Mouse (Mus musculus) heart, postnatal 36 days (tissue): ENCODE results near the gene Hvcn1. TPM values are rescaled to one million over a fixed set of nuclear protein-coding genes. Genes with fewer than 3 reads are reported as not detected.

Experiments used
- DNase-seq, 2 experiments: peaks; one replicate each; pipeline ENCODE4 v3.0.0; 2021 to 2022
- intact Hi-C: fragments of 180-260 bp; cut with DNase I; formaldehyde crosslinking; loops from one replicate; pipeline ENCODE4 v1.15.1; 2025
- total RNA-seq, 2 experiments: library from RNA; stranded (reverse); gene quantifications; 2 replicates each; pipeline ENCODE4 v1.2.3; 2021

Gene Hvcn1
- total RNA-seq, 2 experiments from 2014 or later, result 1.4 to 1.7 TPM

DNA sequence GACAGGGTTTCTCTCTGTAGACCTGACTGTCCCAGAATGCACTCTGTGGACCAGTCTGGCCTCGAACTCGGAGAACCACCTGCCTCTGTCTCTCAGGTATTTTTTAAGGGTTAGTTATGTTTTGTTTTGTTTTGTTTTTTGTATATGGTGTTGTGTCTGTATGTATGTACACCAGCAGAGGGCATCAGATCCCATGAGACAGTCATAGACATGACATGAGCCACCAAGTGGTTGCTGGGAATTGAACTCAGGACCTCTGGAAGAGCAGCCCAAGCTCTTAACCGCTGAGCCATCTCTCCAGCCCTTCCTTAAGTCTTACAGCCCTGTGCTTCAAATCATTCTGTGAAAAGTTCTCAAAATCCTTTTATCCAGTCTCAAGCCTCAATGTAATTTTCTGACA, 58.6 kb downstream of the Hvcn1 start:
- no peak for DNase-seq
- intact Hi-C loops, result loop anchor here (5.0 kb wide), 1 partner anchor 127 kb away; the partner anchor contains the start of gene Arpc3

DNA sequence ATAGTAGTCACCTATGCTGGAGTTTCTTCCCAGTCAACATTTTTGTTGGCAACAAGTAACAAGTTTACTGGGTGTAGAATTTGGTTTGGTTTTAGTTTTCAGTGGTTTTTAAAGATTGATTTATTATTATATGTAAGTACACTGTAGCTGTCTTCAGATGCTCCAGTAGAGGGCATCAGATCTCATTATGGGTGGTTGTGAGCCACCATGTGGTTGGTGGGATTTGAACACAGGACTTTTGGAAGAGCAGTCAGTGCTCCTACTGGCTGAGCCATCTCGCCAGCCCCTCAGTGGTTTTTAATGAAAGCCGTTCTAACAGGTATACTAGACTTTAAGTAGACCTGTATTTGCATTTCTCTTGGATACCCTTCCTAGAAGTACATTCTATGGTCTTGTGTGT, 59.3 kb downstream of the Hvcn1 start:
- DNase-seq, result no peak
- intact Hi-C loops, result loop anchor here (5.0 kb wide), 1 partner anchor 126 kb away; the partner anchor contains the start of gene Arpc3

DNA sequence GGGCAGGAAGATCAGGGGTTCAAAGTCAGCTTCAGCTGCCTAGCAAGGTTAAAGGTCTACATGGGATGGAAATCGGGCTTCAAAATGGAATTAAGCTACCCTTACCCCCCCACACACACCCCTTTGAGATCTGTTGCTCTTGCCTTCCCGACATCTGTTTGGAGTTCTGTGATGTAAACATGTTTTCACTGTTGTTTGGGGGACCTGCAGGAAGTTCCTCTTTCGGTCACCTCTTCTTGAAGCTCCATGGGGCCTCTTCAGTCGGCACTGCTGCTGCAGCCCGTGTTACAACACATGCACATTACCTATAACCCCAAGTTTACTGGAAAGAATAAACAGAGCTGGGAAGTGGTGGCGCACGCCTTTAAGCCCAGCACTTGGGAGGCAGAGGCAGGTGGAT, 60.5 kb downstream of the Hvcn1 start:
- intact Hi-C loops, result loop anchor here (5.0 kb wide), 1 partner anchor 125 kb away; the partner anchor contains the start of gene Arpc3
- no peak for DNase-seq

DNA sequence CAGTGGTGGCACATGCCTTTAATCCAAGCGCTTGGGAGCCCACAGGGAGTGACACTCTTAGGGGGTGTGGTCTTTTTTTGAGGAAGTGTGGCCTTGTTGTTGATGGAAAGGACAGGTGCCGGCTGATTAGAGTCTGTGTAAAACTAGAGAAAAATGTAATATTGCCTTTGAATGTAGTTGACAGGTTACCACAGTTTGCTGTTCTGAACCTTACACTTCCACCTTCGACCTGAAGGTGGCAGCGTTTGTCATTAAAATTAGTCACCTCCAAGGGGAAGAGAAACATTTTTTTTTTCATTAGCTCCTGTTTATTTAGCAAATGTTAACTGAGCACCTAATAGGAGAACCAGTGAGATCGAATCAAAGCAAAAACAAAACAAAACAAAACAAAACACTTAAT, 61.3 kb downstream of the Hvcn1 start:
- peak; percentile 81 to 89 for DNase-seq

DNA sequence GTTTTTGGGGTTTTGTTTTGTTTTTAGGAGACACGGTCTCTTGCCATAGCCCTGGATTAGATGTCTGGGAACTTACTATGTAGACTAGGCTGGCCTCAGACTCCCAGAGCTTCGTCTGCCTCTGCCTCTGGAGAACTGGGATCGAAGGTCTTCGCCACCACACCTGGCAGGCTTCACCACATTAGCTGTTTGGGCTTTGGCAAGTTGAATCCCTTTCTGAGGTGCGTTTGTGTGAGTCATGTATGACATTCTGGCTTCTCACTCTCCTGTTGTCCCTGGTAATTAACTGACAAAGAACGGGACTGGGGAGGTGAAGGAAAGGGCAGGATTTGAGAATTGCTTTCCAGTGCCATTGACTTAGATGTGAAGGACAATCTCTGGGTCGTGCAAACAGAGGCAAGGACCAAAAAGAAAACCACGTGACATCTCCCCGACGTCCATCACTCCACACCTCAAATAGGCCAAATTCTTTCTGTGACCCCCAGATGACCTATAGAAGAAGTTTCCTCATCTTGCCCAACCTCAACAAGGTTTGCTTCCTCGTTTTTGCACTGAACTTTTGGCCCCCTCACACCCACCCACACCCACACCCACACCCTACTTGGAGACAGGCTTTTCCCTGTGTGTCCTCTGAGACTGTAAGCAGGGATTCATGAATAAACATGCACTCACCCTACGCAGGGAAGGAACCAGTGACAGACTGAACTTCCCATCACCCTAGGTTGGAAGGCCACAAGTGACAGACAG, 62.4 kb downstream of the Hvcn1 start:
- intact Hi-C loops, result loop anchor here (1.0 to 5.0 kb wide), 4 partner anchors 14 to 123 kb away; partner anchors contain the start of gene Arpc3
- no peak for DNase-seq

More for the DNA sequence above, 61.3 kb downstream of the Hvcn1 start:
- intact Hi-C loops, result loop anchor here (1.0 to 5.0 kb wide), 4 partner anchors 15 to 124 kb away; partner anchors contain the start of gene Arpc3

DNA sequence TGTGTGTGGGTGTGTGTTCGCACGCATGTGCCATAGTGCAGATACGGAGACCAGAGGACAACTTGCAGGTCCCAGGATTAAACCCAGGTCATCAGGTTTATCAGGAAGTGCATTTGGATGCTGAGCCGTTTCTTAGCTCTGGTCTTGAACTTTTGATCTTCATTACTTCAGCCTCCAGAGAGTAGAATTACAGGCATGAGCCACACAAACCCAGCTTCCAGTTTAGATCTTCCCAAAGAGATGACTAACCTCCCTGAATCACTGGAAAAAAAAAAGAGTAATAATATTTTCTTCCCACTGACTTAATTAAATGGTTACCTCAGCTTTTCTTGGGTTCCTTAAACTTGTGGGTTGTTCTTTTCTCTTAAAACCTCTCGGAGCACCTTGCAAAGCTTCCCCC, 66.2 kb downstream of the Hvcn1 start:
- DNase-seq, result no peak
- intact Hi-C loops, result no loop called here

DNA sequence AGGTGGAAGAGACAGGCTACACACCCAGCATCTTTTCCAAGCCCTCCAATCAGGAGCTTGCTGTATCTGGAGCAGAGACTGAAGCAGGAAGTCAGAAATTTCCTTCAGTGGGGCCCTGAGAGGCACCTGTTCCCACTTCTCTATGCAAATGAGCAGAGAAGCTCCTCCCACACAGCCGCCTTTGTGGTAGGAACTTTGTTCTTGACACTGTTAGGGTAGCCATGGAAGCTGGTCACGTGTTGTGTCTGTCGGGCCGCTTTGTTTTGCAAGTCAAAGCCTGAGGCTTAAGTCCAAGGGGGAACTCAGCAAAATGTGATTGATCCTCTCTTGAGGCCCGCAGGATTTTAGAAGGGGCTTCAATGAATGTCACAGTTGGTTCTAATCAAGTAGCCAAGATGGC, 68.2 kb downstream of the Hvcn1 start:
- intact Hi-C loops, result no loop called here
- no peak for DNase-seq

DNA sequence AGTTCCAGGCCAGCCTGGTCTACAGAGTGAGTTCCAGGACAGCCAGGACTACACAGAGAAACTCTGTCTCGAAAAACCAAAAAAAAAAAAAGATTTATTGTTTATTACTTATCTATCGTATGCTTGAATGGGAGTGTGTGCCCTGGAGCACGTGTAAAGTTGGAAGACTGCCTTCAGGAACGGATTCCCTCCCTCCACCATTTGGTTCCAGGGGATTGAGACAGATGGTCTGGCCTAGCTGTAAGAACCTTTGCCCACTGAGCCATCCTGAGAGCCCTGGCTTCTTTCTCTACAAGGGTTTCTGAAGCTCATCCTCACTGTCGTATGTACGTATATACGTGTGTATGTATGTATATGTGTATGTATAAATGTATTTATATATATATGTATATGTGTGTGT, 72.3 kb downstream of the Hvcn1 start:
- intact Hi-C loops, result no loop called here
- DNase-seq, result no peak

DNA sequence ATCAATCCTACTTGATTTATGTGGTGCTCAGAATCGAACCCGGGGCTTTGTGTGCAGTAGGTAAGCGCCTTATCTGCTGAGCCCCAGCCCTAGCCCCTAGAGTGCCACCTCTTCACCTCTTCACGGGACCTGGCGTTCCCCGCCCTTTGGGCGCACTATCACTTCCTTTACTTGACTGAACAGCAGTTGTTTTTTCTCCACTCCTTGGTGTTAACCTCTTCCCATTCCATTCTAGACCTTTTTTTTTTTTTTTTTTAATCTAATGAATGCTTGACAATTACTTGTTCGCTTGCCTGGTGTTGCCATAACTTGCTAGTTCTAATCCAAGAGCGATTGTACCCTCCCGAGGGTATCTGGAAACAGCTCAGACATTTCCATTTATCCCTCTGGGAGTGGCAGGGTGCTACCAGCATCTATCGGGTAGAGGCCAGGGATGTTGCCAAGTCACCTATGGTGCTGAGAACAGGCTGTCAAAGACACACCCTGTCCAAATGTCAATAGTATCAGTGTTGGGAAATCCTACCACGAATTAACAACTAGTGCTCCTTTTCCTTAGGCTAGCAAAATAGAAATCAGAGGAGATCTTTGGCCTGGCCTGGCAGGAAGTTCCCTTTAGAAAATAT, 73.3 kb downstream of the Hvcn1 start:
- intact Hi-C loops, result no loop called here
- no peak for DNase-seq

DNA sequence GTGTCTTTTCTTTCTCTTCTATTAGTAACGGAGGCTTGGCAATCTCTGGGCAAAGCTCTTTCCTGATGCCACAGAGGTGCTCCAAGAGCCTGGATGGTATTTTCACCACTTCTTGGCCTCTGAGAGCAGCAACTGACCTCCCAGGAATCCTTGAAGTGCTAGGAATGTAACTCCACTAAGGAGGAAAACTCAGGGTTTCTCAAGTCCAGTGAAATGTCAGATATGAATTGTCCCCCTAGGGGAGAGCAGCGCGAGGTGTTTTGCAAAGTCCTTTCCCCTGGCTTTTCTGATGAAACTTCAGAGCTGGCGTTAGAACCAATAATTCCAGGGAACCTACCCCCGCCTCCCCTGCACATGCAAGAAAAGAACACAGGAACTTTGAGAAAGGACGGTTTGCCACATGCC, 73.8 kb downstream of the Hvcn1 start:
- intact Hi-C loops, result no loop called here
- no peak for DNase-seq

DNA sequence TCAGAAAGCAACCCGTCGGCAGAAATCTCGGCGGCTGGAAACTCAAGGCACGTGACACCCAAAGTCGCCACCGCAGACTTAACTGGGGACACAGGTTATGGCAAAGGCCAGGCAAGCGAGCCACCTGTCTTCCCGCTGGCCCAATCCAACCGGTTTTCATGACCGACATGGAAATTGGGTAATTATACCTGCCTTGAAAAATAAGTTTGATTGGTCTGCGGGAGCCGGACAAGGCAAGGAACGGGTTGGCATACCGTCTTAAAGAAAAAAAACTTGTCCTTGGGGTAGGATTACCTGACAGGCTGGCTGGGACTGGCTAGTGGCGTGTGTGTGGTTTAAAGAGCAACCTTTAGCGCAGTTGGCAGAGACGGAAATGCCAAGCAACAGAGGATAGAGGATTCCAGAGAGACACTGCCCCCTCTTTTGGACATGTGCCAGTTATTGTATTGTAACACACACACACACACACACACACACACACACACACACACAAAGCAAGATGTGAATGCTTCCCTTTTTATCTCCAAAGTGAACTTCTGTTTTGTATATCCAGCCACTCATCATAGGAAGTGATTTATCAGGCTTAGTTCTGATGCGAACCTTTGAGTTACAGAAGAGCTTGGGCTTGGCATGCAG, 74.3 kb downstream of the Hvcn1 start:
- intact Hi-C loops, result no loop called here

DNA sequence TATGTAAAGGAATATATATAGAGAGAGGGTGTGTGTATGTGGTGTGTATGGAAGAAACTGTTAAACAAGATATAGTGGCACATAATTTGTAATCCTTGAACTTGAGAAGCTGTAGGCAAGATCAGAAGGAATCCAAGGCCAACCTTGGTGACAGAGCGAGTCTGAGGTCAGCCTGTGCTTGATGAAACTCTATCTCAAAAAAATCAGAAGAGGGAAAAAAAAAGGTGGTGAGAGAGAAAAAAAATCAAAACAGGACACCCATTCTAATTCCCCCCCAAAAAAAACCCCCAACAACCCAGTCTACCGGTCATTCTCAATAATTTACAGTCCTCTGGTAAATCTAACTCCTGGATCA, 77.2 kb downstream of the Hvcn1 start:
- DNase-seq, result no peak
- intact Hi-C loops, result loop anchor here (2.0 kb wide), 1 partner anchor 15 kb away; no protein-coding TSS in a partner anchor

More for the DNA sequence above, 74.3 kb downstream of the Hvcn1 start:
- peak; percentile 34 to 53 for DNase-seq

DNA sequence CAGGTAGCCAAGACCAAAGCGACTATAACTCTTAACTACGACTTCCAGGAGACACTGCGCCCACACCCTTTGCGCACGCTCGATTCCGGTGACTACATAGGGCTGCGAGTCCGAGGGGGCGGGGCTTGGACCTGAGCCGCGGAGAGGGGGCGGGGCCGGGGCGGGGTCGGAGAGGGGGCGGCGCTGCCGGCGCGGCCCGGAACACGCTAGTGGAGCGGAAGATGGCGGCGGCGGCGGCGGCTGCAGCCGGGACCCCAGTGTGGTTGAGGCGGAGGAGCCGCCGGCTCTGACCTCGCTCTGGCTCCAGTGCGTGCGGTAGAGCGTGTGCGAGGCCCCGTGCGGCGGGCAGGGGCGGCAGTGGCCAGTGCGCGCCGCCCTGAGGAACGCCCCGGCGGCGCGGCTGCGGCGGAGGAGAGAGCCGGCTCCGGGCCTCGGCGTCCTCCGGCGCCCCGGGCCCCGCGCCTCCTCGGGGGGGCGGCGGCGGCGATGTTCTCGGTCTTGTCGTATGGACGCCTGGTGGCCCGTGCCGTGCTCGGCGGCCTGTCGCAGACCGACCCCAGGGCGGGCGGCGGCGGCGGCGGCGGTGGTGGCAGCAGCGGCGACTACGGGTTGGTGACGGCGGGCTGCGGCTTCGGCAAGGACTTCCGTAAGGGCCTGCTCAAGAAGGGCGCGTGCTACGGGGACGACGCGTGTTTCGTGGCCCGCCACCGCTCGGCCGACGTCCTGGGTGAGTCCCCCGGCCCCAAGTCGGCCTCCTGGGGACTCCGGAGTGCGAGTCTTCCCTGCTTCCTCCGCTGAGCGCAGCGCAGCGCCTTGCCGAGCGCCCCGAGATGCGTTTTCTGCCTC, 77.8 kb downstream of the Hvcn1 start, which contains the start of gene Pptc7:
Gene Pptc7, plus strand, starts transcription at position 183 of the 846 bp plus-strand sequence.
- intact Hi-C loops, result no loop called here
- peak; percentile 88 to 90 for DNase-seq

DNA sequence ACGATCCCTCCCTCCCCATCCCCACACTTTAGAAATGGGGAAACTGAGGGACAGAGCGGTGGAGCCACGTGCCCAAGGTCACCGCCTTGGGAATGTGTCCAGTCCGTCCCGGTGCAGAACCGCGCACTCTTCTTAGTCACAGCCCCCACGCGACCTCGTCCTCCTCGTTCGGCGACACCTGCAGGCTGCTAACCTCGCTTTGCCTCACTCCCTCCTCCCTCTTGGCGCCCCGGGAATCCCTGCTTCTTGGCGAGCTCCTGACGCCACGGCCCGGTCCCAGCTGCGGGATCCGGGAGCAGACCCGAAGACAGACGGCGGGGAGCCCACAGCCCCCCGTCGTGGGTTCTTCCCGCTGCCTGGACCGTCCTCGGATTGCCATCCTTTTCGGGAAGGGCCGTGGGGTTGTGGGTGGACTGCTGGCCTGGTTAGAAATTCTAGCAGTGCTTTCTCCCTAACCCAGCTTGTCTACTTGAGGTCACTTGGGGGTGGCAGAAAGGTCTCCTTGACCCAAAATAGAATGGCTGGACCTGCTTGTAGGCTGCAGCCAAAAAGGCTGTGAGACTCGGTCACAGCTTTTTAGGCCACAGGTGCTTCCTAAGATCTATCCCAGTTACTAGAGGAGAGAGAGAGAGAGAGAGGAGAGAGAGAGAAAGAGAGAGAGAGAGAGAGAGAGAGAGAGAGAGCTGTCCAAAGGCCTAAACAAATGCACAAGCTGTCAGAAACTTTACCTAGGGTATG, 78.6 kb downstream of the Hvcn1 start:
- intact Hi-C loops, result no loop called here
- peak; percentile 52 to 62 for DNase-seq

DNA sequence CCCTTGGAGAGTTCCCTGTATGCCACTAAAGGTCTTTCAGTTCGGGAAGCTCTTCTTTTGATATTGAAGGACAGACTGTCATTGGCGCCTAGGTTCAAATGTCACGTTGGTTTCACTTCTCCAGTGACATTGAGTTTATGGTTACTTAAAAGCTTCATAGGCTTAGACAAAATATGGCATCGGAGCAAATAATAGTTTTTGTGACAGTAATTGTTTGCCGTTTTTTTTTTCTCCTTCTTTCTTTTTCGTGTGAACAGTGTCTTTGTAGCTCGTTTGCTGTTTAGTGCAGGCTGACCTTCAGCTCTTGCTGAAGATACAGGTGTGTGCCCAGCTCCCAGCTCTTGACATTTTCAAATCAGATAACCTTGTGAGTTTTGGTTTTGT, 79.2 kb downstream of the Hvcn1 start:
- intact Hi-C loops, result loop anchor here (2.0 kb wide), 1 partner anchor 17 kb away; no protein-coding TSS in a partner anchor
- no peak for DNase-seq

DNA sequence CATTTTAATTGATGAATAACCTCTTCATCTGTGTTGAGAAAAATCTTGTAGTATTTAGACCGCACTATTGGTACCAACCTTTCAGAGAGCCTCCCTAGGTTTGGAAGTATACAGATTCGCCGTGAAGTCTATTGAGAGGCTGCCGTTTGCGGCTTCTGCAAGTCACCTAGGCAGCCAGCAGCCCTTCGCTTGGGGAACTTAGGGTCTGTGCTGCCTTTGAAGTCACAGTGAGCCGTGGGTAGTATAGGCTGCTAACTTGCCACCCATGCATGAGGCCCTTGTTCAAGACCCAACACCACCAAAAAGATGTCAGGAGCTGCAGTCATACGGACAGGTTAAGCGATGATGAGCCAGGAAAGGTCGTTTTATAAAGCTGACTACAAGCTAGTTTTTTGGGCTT, 79.6 kb downstream of the Hvcn1 start:
- intact Hi-C loops, result loop anchor here (2.0 kb wide), 1 partner anchor 17 kb away; no protein-coding TSS in a partner anchor
- no peak for DNase-seq

DNA sequence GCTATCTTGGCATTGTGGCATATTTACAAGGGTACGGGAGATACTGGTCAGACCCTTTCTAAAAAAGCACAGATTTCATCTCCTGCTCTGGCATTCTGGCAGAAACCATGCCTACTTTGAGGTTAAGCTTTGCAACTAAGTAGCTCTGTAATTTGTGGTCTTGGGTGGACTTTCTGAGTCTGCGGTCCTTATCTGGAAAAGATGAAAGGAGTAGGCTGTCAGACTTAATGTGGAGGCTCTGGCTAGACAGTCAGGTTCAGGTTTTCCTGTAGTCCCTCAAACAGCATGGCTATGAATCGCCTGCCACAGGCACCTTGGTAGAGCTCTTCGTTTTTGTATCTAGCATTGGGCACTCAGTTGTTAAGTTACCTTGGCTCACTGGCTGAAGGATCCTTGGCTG, 80.4 kb downstream of the Hvcn1 start:
- intact Hi-C loops, result loop anchor here (2.0 kb wide), 1 partner anchor 16 kb away; no protein-coding TSS in a partner anchor

DNA sequence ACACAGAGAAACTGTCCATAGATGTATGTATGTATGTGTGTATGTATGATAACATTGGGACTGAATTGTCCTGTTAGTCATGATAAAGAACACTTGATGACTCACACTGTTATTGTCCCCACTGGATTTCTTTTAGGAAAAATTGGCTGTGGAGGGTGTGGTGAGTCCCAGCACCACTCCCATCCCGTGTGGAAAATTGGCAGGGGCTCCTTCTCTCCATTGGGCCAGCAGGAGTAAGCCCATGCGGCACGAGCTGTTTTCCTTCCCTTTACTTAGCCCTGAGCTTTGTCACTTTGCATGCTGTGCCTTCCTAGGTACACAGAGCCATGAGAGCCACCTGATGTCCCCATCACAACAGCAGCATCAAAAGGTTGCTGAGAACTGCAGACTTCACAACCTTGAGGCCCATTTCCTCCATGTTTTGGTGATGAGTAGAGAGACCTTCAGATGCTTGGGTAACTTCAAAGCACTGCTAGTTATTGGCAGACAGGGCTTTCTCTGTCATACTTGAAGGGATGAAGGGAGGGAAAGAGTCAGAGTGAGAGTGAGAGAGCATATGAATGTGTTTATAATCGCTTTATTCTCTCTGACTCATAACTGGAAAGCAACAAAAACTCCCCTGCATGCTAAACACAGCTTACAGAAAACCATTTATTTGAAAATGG, 81.7 kb downstream of the Hvcn1 start:
- intact Hi-C loops, result no loop called here
- DNase-seq, result no peak

More for the DNA sequence above, 80.4 kb downstream of the Hvcn1 start:
- DNase-seq, result no peak

DNA sequence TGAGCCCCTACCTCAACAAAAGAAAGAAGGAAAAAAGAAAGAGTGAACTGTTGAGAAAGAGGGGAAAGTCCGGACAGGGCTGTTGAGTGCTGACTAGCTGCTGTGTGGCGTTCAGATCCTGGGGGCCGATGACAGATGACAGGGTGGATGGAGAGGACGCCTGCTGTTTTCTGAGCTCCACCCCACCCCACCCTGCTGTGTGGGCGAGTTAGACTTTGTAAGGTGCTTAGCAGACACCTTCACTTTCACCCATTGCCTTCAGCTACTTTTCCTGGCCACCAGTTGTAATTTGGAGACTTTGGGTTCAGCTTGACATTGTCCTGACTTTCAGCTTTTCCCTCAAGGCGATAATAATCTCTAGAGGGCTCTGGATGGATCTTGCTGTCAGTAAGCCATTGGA, 84.5 kb downstream of the Hvcn1 start:
- intact Hi-C loops, result no loop called here
- DNase-seq, result no peak
